Comparison of ENCODE assay signal across 20 mouse cellular contexts in genomic region chr5:63652705-63653104, GRCm38 (mm10). TPM values are rescaled to one million over a fixed set of nuclear protein-coding genes. Genes with fewer than 3 reads are reported as not detected.
DNase-seq lines count a peak whose midpoint lies in the region; ATAC-seq lines count a peak whose summit lies in the region.
"Had no signal": no experiment of that assay in that cellular context is flagged by ENCODE, and none has a peak within 500 bp of the region (broad histone marks: within the 10 kb centered on the region; RNA-seq: fewer than 3 reads in every experiment).

No protein-coding gene starts in this region.

- H3K4me3 ChIP-seq in hindbrain, embryonic 15.5 days: peak overlapping the region; percentile 76; the same call in 1 of the 2 replicates
- H3K4me3 ChIP-seq in hindbrain, embryonic 11.5 days (ENCODE audit: low read depth, low read length): no peak overlapping the region
- peak overlapping the region; percentile 69; the same call in 1 of the 2 replicates for H3K4me3 ChIP-seq in neural tube, embryonic 13.5 days
- H3K4me3 ChIP-seq in neural tube, embryonic 15.5 days (replicated peaks): peak overlapping the region; percentile 13; the same call in 1 of the 2 replicates
- H3K4me3 ChIP-seq: embryonic facial prominence, embryonic 13.5 days; forebrain, embryonic 12.5 days; gastrocnemius, adult 2 months; heart, embryonic 12.5 days had no signal

- WGBS in hindbrain, embryonic 15.5 days: 83% methylated on average over 2 of the region's 2 CpGs
- 87% methylated on average over 2 of the region's 2 CpGs for WGBS in hindbrain, embryonic 11.5 days
- 88% methylated on average over 2 of the region's 2 CpGs for WGBS in neural tube, embryonic 13.5 days
- 85% methylated on average over 2 of the region's 2 CpGs for WGBS in neural tube, embryonic 15.5 days

- peaks cover 4% of the 10 kb centered on the region; the same call in 1 of the 2 replicates for H3K27me3 ChIP-seq in hindbrain, embryonic 15.5 days
- H3K27me3 ChIP-seq in hindbrain, embryonic 11.5 days (ENCODE audit: control insufficient read depth, insufficient read depth, low read length): peaks cover 21% of the 10 kb centered on the region
- peaks cover 40% of the 10 kb centered on the region for H3K27me3 ChIP-seq in neural tube, embryonic 13.5 days
- H3K27me3 ChIP-seq in neural tube, embryonic 15.5 days (replicated peaks): peaks cover 11% of the 10 kb centered on the region; the same call in 1 of the 2 replicates

- no peaks in the 10 kb centered on the region for H3K36me3 ChIP-seq in hindbrain, embryonic 15.5 days
- H3K36me3 ChIP-seq in hindbrain, embryonic 11.5 days (ENCODE audit: control insufficient read depth, insufficient read depth, low read length): no peaks in the 10 kb centered on the region
- no peaks in the 10 kb centered on the region for H3K36me3 ChIP-seq in neural tube, embryonic 13.5 days
- H3K36me3 ChIP-seq in neural tube, embryonic 15.5 days: no peaks in the 10 kb centered on the region
- H3K36me3 ChIP-seq: embryonic facial prominence, embryonic 13.5 days; forebrain, embryonic 12.5 days; heart, embryonic 12.5 days had no signal

- no peak overlapping the region for H3K9ac ChIP-seq in hindbrain, embryonic 15.5 days
- H3K9ac ChIP-seq in hindbrain, embryonic 11.5 days (ENCODE audit: low read depth, low read length): no peak overlapping the region
- no peak overlapping the region for H3K9ac ChIP-seq in neural tube, embryonic 13.5 days
- no peak overlapping the region for H3K9ac ChIP-seq in neural tube, embryonic 15.5 days (replicated peaks)
- H3K9ac ChIP-seq: embryonic facial prominence, embryonic 13.5 days; forebrain, embryonic 12.5 days; heart, embryonic 12.5 days had no signal

- peaks cover 17% of the 10 kb centered on the region for H3K4me1 ChIP-seq in hindbrain, embryonic 15.5 days (replicated peaks)
- 0 out of 2 replicates have a peak, but pooled peaks cover 3% of the 10 kb centered on the region for H3K4me1 ChIP-seq in hindbrain, embryonic 11.5 days (replicated peaks; ENCODE audit: control insufficient read depth, insufficient read depth, low read length)
- H3K4me1 ChIP-seq in neural tube, embryonic 13.5 days (replicated peaks): peaks cover 12% of the 10 kb centered on the region
- H3K4me1 ChIP-seq in neural tube, embryonic 15.5 days: peaks cover 12% of the 10 kb centered on the region; the same call in 1 of the 2 replicates

- ATAC-seq in frontal cortex, adult (ENCODE audit: low TSS enrichment): peak; percentile 46
- ATAC-seq in hindbrain, embryonic 15.5 days (ENCODE audit: low FRiP score, low read depth): no peak
- ATAC-seq in hindbrain, embryonic 11.5 days (ENCODE audit: low FRiP score): no peak
- ATAC-seq in neural tube, embryonic 13.5 days (ENCODE audit: low read depth): no peak
- no peak for ATAC-seq in neural tube, embryonic 15.5 days (ENCODE audit: low FRiP score)
- ATAC-seq: hindbrain, embryonic 16.5 days; inflammation-experienced regulatory T-cells, adult 6 months had no signal

- no peaks in the 10 kb centered on the region for H3K9me3 ChIP-seq in hindbrain, embryonic 15.5 days
- H3K9me3 ChIP-seq in hindbrain, embryonic 11.5 days (ENCODE audit: control insufficient read depth, low read length): no peaks in the 10 kb centered on the region
- H3K9me3 ChIP-seq in neural tube, embryonic 13.5 days: no peaks in the 10 kb centered on the region
- no peaks in the 10 kb centered on the region for H3K9me3 ChIP-seq in neural tube, embryonic 15.5 days (replicated peaks)
- H3K9me3 ChIP-seq: embryonic facial prominence, embryonic 13.5 days; forebrain, embryonic 12.5 days; heart, embryonic 12.5 days had no signal

- H3K27ac ChIP-seq in hindbrain, embryonic 15.5 days (replicated peaks): no peak overlapping the region
- no peak overlapping the region for H3K27ac ChIP-seq in hindbrain, embryonic 11.5 days (ENCODE audit: low read depth, low read length)
- H3K27ac ChIP-seq in neural tube, embryonic 13.5 days (replicated peaks): no peak overlapping the region
- no peak overlapping the region for H3K27ac ChIP-seq in neural tube, embryonic 15.5 days (replicated peaks)
- H3K27ac ChIP-seq: embryonic facial prominence, embryonic 13.5 days; forebrain, embryonic 12.5 days; gastrocnemius, adult 2 months had no signal

- H3K4me2 ChIP-seq in hindbrain, embryonic 15.5 days: peak overlapping the region; percentile 98
- H3K4me2 ChIP-seq in hindbrain, embryonic 11.5 days (replicated peaks; ENCODE audit: low read depth, low read length): no peak overlapping the region
- peak overlapping the region; percentile 99 for H3K4me2 ChIP-seq in neural tube, embryonic 13.5 days
- H3K4me2 ChIP-seq in neural tube, embryonic 15.5 days: peak overlapping the region; percentile 96
- H3K4me2 ChIP-seq: embryonic facial prominence, embryonic 13.5 days; forebrain, embryonic 12.5 days; heart, embryonic 12.5 days had no signal

- no peak for DNase-seq in frontal cortex, postnatal 14 days (ENCODE audit: low spot score in 2 of 2)
- DNase-seq in hindbrain, embryonic 11.5 days (ENCODE audit: low spot score): no peak
- DNase-seq in neural tube, embryonic 10.5 days (ENCODE audit: extremely low spot score, low spot score): no peak
- no peak for DNase-seq in left cerebral cortex, adult 11 months (ENCODE audit: low spot score)
- DNase-seq: adrenal gland, postnatal 10 days; cerebellum, adult 11-12 months; cerebellum, adult 9-10 months; cerebellum, postnatal 25 days; gastrocnemius, adult 2 months; gastrocnemius, postnatal 25 days had no signal

RNA-seq across cellular contexts. Expression of gene Nwd2, which starts 3.8 kb away (rescaled TPM):
- 11.4 and 13.3 TPM in 2 replicates for polyA plus RNA-seq in hindbrain, embryonic 15.5 days (2015; fragmentation: Nextera tagmentation; extraction: Ambion mirVana)
- 3.7 and 4.6 TPM in 2 replicates for polyA plus RNA-seq in hindbrain, embryonic 11.5 days (2014; fragmentation: Nextera tagmentation; extraction: Ambion mirVana)
- 15.6 and 16.6 TPM in 2 replicates for polyA plus RNA-seq in neural tube, embryonic 13.5 days (2015; fragmentation: Nextera tagmentation; extraction: Ambion mirVana)
- 16.7 and 17.8 TPM in 2 replicates for polyA plus RNA-seq in neural tube, embryonic 15.5 days (2015; fragmentation: Nextera tagmentation; extraction: Ambion mirVana)
- polyA plus RNA-seq: C2C12 had no signal
